In the genomic region with DNA sequence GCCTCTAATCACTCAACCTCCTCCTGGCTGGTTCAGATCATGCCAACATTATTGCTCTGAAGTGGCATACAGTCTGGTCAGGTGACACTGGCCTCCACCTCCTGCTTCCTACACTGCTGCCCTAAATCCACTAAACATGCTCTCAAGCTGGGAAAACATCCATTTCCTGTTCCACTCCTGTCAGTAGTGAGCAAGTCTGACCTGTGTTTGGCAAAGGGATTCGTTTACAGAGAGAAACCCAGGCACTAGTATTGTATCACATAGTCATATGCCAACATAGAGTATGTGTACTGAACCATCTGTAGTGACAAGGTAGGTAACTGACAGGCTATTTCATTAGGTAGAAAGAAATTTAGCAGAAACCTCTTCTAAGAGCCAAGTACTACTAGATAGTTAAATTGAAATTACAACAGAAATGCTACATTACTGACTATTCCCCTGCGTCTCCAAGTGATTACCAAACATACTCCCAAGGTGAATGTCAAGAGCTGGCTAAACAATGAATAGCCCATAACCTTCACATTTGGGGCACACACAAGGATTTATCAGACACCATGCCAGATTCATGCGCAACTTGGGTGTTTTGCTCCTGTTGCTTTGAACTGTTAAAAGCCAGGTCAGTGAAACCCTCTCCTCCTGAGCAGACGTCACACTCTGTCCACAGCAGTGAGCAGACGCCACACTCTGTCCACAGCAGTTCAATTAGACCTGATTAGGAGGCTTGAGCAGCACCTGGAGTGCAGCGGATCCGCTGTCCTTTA, we compare ENCODE assay signal across 6 mouse cellular contexts. TPM values are rescaled to one million over a fixed set of nuclear protein-coding genes. Genes with fewer than 3 reads are reported as not detected.
"Had no signal": no experiment of that assay in that cellular context is flagged by ENCODE, and none has a peak within 500 bp of the region (broad histone marks: within the 10 kb centered on the region; RNA-seq: fewer than 3 reads in every experiment).

No protein-coding gene starts in this region.

RNA-seq across cellular contexts. Expression of a gene that starts 48.8 kb away (rescaled TPM):
- total RNA-seq: gastrocnemius, adult 2 months; gastrocnemius, postnatal 25 days; granulocyte monocyte progenitor cell, adult 5-6 weeks; heart, postnatal 36 days; left cerebral cortex, adult 2 months had no signal
- polyA plus RNA-seq: heart, adult 2 months had no signal
